Mouse (Mus musculus) heart, adult 10 weeks (tissue): ENCODE results near the gene Zbtb6. TPM values are rescaled to one million over a fixed set of nuclear protein-coding genes. Genes with fewer than 3 reads are reported as not detected.

ENCODE experiments used
- polyA plus RNA-seq: library from polyadenylated mRNA; stranded (reverse); fragments of 350-450 nt; fragmentation: Illumina TruSeq; extraction: RNeasy Lipid Tissue Mini Kit (QIAGEN cat#74804); gene quantifications from one replicate; pipeline ENCODE4 v1.2.3, GENCODE M21; 2014; ENCODE audit warnings: low read depth, low replicate concordance

The Zbtb6 gene
- polyA plus RNA-seq = 5.2 TPM

DNA sequence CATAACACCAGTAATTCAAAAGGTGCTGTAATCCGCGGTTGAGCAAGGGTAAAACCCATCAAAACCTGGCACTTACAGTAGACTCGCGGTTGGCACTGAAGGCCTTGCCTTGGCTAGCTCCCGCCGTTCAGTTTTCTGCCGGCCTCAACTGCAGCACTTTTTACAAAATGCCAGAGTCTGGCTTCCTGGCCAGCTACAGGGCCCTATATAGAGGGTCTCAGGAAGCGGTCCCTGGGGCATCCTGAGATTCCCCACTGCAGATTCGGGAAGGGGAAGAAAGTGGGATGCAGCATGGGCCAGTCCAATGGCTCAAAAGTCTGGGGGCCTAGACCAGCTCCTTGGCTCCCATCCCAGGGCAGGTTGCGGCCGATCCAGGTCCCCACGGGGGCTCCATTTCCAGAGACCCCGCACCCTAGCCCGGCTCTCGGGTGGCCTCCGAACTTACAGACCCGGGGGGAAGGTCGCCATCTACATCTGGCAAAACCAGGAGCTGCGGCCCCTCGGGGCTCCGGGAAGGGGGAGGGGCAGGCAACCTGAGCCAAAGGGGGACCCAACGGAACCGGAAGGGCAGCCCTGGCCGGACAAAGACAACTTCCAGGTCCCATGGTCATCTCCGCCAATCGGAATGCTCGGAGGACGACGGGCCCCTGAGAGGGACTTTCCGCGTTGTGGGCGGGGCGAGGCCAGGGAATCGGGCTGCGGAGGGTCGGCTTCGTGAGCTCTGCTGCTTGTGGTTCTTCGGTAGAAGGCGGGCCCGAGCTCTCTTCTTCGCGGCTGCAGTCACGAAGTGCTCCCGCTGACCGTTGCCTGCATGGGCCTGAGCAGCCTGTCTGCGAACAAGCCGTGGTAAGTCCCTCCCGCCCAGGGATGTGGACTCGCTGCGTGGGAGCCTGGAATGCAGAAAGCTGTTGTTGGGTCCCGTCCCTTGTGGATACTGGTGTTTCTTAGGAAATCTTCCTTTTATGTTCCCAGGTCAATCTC, at the start of gene Zbtb6, which contains the start of the genes Zbtb26 and Rabgap1:
Zbtb6 (minus strand) TSS at position 561 of the 981 bp plus-strand sequence.
Zbtb26 (minus strand) TSS at position 525 of the 981 bp plus-strand sequence.
Rabgap1 (plus strand) TSS at position 669 of the 981 bp plus-strand sequence.

DNA sequence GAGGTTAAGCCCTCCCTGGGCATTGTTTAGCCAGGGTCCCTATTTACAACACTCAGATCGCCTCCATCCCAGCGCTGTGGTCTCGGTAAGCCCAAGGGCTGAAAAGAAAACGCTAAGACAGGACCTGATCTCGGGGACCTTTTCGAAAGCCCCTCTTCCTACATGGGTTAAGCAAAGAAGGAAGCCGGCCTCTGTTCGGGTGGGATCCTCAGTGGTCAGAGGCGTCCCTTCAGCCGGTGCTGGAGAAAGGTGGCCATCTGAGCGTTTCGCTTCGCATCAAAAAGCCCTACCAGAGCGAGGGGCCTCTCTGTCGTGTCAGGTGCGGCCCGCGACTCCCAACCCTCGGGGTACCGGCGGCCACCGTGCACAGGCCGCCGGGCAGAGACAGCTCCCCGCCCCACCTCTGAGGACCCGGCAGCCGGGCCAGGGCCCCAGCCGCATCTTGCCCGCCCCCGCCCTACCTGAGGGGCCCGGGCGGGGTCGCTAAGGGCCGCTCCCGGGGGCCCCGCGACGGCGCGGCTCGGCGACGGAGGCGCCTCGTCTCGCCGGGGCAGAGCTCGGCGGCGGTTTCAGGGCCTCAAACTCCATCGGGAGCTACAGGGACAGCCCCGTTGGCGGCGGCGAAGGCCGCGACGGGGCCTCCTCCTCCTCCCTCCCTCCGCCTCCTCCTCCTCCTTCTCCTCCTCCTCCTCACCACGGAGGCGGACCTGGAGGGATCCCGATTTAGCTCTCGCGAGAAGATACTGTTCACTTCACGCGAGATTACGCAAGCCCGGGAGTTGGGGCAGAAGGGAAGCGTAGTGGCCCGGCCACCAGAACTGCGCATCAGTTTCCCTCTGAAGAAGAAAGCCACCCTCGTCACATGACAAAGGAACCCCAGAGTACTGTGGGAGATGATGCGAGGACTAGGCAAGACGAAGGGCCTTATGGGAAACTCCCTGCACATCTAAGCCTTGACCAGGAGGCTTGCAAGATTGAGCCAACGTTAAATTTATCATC, 20.4 kb downstream of the Zbtb6 start, which contains the start of gene Rc3h2:
Rc3h2 (minus strand) TSS at position 598 of the 999 bp plus-strand sequence.

Other genes with a start within 250 kb of the Zbtb6 start
- gene Olfr366, start 231.6 kb downstream of the Zbtb6 start, polyA plus RNA-seq = not detected
- gene Olfr368, start 116.7 kb downstream of the Zbtb6 start, polyA plus RNA-seq = not detected
- 21.4 TPM for gene Pdcl, start 83.8 kb downstream of the Zbtb6 start, polyA plus RNA-seq
- gene Rc3h2, start 20.3 kb downstream of the Zbtb6 start, polyA plus RNA-seq = 9.3 TPM
- gene Zbtb26, start within 50 bp of the Zbtb6 start, polyA plus RNA-seq = 4.5 TPM
- 24.2 TPM for gene Rabgap1, start 108 bp upstream of the Zbtb6 start, polyA plus RNA-seq
- gene Gpr21, start 73.2 kb upstream of the Zbtb6 start, polyA plus RNA-seq = 0.39 TPM